Mouse (Mus musculus): ENCODE data around the gene Papola. TPM values are rescaled to one million over a fixed set of nuclear protein-coding genes. Genes with fewer than 3 reads are reported as not detected.
"Not testable (repeated sequence)": the region's sequence is repeated elsewhere in the genome, so short reads cannot be mapped to it uniquely, and the experiment has no call there.

The Papola gene
- total RNA-seq, 2 experiments from 2014 or later = 123 to 140 TPM

DNA sequence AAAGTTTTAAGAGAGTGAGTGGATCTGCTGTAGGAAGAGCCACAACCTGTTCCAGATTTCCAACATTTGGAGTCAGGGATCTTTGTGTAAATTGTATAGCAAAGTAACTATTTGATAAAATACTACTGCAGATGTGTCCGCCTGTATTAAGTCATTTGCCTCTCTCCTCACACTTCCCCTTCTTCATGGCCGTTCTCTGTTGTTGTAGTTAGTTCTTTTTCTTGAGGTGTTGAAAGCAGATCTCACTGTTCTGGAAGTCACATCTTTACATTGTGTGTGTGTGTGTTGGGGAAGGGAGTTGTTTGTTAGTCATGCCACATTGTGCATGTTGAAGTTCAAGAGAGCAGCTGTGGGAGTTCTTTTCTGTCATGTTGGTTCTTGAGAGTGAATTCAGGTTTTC, 10.4 kb downstream of the Papola start:
- intact Hi-C loops (cut with DNase I) = no loop called here
- DNase-seq = no peak

DNA sequence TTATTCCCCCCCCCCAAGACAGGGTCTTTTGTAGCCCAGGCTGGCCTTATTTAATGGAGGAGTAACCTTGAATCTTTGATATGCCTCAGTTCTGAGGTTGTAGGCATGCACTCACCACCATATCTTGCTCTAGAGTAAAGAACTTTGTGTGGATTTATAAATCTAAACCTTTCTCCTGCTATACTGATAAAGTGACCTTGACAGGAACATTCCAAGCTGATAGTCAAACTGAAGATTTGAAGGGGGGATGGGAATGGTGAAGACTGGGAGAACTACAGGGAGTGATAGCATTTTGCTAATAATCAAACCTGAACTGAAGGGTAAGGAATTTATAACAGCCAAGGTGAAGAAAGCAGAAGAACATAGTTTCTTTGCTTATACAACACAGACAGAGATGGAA, 13.5 kb downstream of the Papola start:
- intact Hi-C loops (cut with DNase I) = no loop called here
- DNase-seq = no peak

DNA sequence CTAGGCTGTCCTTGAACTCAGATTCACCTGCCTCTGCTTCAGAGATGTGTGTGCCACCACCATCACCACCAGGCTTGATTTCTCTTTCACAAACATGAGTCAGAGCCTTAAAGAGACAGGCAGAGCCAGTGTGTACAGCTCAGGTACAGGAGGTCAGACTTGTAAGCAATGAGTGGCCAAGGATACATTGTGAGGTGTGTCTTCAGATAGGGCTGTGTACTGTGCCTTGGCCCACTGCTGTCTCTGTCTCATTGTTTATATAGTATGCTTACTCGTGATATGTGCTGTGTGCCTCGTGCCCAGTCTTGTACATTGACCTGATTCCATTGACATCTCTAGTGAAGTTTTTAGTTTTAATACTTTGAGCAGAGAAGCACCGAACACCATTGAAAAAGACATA, 21.3 kb downstream of the Papola start:
- intact Hi-C loops (cut with DNase I) = loop anchor here (10.0 kb wide), 1 partner anchor 771 kb away; the partner anchor contains the start of gene Glrx5
- DNase-seq = no peak

DNA sequence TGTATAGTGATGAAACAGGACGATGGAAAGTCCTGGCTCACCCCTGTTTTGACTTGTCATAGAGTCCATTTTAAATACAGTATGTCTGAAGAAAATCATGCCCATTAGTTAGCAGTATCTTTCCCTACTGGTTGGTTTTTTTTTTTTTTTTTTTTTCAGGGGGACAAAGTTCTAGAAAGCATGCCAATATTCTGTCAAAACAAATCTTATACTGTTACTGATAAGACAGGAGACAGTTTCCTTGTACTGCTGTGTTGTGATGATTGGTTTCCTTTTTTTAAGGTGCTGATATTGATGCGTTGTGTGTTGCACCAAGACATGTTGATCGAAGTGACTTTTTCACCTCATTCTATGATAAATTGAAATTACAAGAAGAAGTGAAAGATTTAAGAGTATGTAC, 21.7 kb downstream of the Papola start:
- intact Hi-C loops (cut with DNase I) = loop anchor here (10.0 kb wide), 1 partner anchor 771 kb away; the partner anchor contains the start of gene Glrx5
- no peak for DNase-seq

DNA sequence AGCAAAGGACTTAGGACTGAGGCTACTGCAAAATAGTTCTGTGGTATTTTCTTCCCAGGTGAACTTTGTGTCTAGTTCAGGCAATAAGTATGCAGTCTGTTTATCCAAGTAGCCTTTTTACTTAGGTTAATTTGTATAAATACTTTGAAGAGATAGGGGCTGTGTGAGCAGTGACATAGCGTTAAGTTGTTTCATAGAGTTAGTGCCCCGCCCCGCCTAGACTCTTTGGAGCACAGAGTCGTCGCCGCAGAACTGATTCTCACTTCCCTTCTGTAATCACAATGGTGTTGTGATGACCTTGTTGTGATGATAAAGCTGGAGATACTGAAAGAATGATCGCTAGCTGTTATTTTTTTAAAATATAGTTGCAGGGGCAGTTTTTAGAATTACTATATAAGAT, 22.9 kb downstream of the Papola start:
- DNase-seq = no peak
- intact Hi-C loops (cut with DNase I) = loop anchor here (10.0 kb wide), 1 partner anchor 773 kb away; the partner anchor contains the start of gene Glrx5

DNA sequence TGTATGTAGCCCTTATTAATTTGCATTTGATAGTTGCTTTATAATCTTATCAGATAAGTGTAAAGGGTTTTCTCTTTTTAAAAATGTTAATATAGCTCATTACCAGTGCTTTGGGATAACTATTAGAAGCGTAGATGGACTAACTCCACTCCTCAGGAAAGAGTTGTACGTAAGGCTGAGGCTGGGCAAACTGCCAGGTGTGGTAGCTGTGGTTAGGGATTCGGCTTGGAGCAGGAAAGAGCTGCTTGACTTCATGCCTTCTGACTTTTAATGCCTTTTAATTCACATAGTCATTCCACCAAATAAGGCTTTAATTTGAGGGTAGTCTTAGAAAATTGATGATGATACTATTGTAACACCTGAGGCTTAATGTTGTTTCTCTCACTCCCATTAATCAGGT, 24.5 kb downstream of the Papola start:
- DNase-seq = no peak
- intact Hi-C loops (cut with DNase I) = loop anchor here (10.0 kb wide), 1 partner anchor 774 kb away; the partner anchor contains the start of gene Glrx5

DNA sequence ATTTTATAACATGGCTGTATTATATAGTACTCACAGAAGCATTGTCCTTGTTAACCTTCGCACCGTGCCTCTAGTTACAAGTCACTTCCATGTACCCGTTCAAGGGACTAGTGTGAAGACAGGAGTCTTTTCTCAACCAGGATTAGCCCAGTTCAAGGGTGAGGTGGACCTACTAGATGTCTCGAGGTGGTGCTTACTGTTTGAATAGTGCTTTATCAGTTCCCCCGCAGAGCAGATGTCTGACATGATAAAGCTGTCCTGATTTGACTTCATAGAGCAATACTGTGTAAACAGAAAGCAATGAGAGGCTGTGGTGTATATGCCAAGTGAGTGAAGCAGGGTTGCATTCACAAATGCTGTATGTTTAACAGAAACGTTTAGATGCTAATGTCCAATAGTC, 26.1 kb downstream of the Papola start:
- intact Hi-C loops (cut with DNase I) = no loop called here

DNA sequence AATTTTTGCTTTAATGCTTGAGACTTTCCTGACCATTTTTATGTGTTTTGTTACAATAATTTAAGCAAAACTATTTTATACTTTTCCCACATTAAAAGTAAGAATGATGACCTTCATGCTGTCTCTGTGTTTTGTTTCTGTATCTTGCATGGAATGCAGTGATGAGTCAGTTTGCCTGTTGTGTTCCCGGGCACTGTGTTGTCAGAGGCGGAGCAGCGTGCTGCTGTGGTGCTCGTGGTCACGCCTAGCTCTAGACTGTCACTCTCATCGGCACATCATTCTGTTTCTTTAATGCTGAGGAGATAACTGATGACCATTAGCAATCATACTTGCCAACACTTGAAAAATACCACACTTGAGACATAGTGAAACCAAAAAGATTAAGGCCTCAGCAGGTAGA, 29.5 kb downstream of the Papola start:
- DNase-seq = no peak
- intact Hi-C loops (cut with DNase I) = no loop called here

More for the DNA sequence above, 26.1 kb downstream of the Papola start:
- DNase-seq = no peak

DNA sequence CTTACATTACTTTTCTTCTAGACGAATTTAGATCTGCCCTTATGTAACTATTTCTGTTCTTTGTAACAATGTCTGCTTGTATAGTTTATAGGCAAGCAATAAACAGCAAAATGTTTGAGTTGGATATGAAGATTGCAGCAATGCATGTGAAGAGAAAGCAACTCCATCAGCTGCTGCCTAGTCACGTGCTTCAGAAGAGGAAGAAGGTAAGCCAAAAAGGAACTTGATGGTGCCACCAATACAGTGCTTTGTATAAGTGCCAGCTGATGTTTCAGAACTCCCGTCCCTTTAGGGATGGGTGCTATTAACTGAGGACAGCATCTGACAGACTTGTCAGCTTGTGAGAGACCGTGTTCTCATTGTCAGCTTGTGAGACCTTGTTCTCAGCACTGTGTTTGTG, 39.0 kb downstream of the Papola start:
- DNase-seq = no peak
- intact Hi-C loops (cut with DNase I) = no loop called here

DNA sequence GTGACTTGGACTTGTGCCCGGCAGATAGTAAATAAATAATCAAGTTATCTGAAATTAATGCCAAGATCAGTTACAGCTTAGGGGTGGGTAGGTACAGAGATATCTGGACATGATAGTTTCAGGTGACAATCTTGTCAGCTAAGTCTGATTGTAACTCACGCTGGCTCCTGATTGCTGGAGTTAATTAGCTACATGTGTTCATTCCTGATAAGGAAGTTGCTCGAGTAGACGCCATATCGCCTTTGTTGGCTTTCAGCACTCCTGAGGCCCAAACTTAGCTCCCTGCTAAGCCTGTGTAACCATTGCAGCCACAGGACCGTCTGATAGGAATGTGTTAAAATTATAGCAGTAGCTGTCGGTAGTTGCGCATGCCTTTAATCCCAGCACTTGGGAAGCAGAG, 40.2 kb downstream of the Papola start:
- intact Hi-C loops (cut with DNase I) = no loop called here
- no peak for DNase-seq

DNA sequence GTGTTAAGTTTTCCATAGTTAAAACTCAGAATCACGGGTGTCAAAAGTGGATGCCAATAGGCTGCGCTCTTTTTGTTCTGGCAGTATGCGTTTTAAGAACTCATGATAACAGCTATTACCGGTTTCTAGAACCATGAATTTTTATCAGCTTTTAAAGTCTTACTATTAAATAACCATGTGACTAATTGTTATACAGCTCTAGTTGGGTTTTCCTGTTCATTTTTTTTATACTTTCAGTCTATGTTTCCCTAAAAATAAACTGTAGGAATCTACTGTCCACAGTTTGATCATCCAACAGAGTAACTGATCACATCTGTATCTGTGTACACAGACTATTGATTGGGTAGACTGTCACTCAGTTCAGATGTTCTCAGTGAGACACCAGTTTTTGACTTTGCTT, 40.8 kb downstream of the Papola start:
- intact Hi-C loops (cut with DNase I) = no loop called here
- DNase-seq = no peak

DNA sequence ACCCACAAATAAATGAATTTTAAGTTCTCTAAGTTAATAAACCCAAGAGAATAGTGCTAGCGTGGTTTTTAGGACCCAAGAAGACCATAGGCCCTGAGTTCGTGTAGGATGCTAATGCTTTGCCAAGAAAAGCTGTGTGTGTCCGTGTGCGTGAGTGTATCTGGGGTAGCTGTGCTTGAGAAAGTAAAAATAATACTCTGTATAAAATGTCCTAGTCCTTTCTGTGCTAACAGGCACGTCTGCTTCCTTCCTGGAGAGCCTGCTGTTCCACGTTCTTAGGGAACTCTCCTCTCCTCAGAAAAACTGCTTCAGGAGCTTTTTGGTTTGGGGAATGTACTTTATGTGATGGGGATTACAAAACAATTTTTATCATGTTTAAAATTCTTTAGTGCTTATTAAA, 48.0 kb downstream of the Papola start:
- no peak for DNase-seq
- intact Hi-C loops (cut with DNase I) = no loop called here

DNA sequence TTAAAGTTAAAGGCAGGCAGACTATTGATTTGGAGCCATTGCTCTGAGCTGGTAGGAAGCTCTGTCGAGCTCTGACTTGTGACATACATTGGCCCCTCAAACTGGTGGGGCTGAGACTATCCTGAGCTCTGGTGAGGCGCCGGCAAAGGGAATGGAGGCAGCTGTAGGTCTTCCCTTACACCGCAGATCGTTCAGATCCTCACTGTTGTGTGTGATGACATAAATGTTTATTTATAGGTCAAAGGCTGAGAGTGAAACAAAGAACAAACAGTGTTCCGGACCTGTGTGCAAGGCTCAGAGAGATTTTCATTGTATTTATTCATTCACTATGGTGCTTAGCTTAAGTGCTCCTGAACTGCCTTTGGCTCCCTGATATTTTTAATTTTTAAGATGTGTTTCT, 50.4 kb downstream of the Papola start:
- intact Hi-C loops (cut with DNase I) = no loop called here
- no peak for DNase-seq

DNA sequence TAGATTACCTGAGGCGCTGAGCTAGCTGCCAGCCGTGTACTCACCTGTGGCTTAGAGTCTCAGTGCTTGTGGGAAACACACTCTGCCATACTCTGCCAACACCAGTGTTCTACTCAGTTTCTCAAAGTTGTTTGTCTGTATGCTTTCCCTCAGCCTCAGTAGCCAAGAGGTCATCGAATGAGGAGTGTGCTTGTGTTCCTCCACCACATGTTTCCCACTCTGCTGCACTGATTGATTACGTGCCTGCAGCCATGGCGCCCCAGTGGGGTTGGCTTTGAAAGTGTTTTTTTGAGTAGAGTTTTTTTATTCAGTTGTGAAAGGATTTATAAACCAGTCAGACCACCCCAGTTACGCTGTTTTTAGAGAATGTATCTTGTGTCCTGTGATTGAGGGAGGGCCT, 51.1 kb downstream of the Papola start:
- intact Hi-C loops (cut with DNase I) = no loop called here
- DNase-seq = no peak

DNA sequence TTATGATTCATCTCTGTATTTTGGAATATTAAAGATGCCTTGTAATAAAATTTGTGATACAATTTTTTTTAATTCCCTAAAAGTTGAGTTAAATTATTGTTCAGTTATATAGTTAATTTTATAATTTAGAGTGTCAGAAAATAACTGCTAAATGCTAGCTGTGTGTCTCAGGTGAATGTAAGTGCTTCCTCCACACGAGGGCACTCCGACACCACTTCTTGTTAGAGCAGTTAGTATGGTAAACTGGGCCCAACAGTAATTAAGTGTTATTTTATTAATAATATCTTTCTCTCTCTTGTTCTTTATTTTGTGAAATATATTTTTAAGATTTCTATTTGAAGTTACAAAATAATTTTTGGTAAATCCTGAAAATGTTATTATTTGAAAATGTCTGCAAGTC, 51.7 kb downstream of the Papola start:
- intact Hi-C loops (cut with DNase I) = no loop called here
- peak; percentile 24 to 51 for DNase-seq

DNA sequence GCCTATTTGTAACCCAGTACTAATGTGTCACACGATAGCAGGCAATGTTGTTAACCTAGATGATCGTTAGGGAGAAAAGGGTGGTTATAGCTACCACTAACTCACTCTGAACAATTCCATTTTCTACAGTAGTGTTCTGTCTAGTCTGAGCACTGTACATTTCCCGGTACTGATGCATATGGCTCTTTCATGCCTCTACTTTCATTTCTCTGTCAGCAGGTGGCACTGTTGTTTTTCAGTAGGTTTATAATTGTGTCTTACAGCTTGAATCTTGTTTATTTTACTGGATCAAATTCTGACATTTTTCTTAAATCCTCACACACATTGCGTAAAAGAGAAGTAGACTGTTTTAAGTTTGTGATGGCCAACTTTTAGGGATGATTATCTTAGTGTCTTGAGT, 54.6 kb downstream of the Papola start:
- intact Hi-C loops (cut with DNase I) = no loop called here
- peak in 1 of 2 experiments; percentile 18 for DNase-seq

DNA sequence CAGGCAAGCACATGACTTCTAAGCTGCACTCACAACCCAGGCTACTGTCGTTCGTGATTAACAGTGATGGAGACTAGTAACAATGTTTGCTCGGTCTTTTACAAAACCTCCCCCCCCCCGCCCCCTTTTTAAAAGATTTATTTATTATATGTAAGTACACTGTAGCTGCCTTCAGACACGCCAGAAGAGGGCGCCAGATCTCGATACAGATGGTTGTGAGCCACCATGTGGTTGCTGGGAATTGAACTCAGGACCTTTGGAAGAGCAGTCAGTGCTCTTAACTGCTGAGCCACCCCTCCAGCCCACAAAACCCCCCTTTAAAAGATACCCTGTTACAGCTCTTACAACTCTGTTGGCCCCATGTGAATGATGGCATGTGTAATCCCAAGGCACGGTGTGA, 56.1 kb downstream of the Papola start:
- intact Hi-C loops (cut with DNase I) = loop anchor here (2.0 kb wide), 1 partner anchor 122 kb away; no protein-coding TSS in a partner anchor
- DNase-seq = not testable (repeated sequence)

DNA sequence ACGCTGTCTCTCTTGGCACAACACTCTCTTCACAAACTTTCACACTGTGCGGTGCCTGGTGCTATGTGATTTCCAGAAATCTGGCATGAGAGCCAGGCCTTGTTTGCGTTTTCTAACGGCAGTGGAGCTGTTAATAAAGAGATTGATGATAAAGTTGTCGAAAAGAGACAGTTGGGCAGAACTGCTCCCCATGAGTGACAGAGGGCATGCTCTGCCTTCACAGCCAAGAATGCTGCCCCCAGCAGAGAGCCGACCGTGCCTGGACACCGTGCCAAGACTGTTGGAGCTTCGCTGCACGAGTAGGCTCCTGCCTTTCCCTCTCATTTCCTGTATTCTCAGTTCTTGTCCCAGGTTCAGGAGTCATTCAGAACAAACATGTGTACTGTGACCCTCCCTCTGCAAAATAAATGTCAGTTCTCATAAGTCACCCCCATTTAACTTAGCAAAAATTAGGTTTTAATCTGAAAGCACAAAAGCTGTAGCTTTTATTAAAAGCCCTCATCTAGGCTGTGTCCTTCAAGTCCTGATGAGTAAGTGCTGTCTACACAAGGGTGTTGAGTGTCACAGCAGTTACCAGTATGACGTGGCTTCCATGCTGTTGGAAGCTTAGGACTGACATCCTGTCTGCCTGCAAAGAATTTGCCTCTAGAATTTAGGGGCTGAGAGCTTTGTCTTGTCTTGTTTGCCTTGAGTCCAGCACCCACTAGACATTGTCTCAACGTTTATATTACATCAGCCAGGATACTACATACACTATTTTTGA, 58.9 kb downstream of the Papola start:
- intact Hi-C loops (cut with DNase I) = no loop called here
- peak; percentile 30 to 53 for DNase-seq

DNA sequence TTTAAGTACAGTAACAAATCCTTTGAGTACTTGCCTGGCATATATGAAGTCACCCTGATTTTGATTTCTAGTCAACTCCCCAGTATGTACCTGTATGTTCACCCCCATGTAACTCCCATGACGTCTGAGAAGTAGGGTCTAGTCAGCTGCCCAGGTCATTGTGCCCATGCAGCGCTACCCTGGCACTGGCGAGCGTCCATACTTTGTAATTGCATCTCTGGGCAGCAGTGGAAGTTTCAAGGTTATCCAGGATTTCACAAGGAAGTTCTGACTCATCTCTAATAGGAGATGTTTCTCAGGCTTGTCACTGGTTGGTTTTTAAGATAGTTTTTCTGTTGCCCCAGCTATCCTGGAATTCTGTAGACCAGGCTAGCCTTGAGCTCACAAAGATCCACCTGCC, 59.9 kb downstream of the Papola start:
- intact Hi-C loops (cut with DNase I) = no loop called here
- no peak for DNase-seq

DNA sequence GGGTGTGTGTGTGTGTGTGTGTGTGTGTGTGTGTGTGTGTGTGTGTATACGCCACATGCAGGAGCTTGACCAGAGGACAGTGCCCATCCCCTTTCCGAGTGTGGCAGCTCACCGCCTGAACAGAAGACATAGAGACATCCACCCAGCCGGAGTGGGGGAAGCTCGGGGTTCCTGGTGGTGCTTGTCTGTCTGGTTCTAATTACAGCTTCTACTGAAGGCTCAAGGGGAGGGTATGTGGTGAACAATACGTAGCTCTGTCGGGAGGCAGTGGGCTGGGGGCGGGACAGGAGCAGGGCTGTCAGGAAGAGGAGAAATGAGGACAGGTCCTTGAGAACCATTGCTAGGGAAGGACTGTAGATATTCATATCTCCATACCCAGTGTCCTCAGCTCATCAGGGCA, 64.6 kb downstream of the Papola start:
- intact Hi-C loops (cut with DNase I) = no loop called here
- no peak for DNase-seq

DNA sequence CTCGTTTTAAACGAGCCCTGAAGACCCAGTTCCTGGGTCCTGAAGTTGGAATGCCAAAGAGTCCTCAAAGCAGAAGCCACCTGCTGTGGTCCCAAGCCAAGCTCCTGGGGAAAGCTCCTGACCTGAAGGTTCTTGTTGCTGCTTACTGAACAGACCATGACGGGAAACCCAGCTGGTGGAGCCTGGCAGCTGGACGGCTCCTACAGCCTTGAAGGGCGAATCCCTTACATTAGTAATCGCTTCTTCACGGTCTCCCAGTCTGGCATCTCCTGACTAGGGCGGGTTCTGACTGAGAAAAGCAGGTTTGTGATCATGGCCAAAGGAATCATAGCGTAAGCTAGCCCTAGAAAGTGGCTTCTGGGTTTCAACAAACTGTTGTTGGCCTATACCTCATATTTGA, 66.2 kb downstream of the Papola start:
- no peak for DNase-seq
- intact Hi-C loops (cut with DNase I) = no loop called here

DNA sequence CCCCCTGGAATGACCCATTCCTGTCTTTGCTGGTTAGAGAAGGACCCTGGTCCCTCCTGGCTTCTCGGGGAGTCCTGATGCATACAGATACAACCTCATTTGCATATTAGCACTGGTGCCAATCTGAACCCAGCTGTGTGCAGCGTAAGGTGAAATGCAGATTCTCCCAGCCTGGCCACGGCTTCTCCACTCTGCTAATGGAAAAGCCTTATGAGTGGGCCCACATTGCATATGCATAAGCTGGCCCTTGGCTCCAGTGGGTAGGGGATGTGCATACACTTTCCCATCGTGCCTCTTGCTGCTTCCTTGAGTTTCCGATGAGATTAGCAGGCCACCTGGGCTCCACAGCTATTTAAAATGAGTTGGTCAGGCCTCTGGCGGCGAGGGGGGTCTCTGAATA, 68.3 kb downstream of the Papola start:
- intact Hi-C loops (cut with DNase I) = no loop called here
- no peak for DNase-seq

Data from heart, postnatal 14 days (tissue).